Mouse (Mus musculus): ENCODE data around the gene Rflna. TPM values are rescaled to one million over a fixed set of nuclear protein-coding genes. Genes with fewer than 3 reads are reported as not detected.

The Rflna gene
- not detected in 2 replicates for total RNA-seq (2015)
- not detected in 2 replicates for total RNA-seq (2017)

DNA sequence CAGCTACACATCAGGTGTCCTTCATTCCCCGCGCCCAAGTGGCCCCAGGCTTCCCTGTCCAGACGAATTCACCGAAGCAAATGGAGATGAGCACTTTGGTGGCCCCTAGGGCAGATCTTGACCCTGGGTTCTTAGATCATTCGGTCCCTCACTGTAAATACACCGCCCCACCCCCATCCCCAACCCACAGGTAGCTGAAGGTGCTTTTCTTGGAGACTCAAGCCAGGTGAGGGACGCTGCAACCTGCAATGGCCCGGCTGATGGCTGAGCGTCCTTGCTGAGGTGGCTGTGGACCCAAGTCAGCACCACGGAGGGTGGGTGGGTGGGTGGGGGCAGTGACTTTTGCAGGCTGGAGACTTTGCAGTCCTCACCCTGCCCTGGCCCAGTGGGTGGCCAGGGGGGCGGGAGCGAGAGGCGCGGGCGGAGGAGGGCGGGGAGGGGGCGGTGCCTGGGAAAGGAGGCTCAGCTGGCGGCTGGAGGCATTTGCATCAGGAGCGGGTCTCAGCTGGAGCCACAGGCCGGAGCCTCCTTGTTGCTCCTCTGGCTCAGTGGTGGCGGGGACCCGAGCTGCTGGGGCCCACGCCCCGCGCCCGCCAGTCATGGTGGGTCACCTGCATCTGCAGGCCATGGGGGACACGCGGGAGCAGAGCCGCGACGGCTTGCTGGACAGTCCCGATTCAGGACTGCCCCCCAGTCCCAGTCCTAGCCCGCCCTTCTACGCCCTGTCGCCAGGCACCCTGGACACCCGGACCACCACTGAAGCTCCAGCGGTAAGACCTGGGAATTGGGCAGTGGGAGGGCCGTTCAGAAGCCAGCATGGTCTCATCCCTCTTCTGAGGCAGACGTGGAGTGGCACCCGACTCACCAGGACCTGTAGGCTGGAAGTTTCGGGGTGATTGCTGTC lies at the start of gene Rflna:
Gene Rflna, plus strand, starts transcription at position 253 of the 904 bp plus-strand sequence.
- no peak for ATAC-seq (ENCODE audit: poor library complexity, severe bottlenecking)

GRCm38 (mm10) chr5:124954404-124955305 lies 48.4 kb upstream of the Rflna start:
- peak; percentile 54 for ATAC-seq (ENCODE audit: poor library complexity, severe bottlenecking)

GRCm38 (mm10) chr5:124957491-124957890 lies 45.5 kb upstream of the Rflna start:
- ATAC-seq (ENCODE audit: poor library complexity, severe bottlenecking) = no peak

GRCm38 (mm10) chr5:124959099-124959498 lies 43.9 kb upstream of the Rflna start:
- no peak for ATAC-seq (ENCODE audit: poor library complexity, severe bottlenecking)

GRCm38 (mm10) chr5:124960131-124960901 lies 42.7 kb upstream of the Rflna start:
- no peak for ATAC-seq (ENCODE audit: poor library complexity, severe bottlenecking)

DNA sequence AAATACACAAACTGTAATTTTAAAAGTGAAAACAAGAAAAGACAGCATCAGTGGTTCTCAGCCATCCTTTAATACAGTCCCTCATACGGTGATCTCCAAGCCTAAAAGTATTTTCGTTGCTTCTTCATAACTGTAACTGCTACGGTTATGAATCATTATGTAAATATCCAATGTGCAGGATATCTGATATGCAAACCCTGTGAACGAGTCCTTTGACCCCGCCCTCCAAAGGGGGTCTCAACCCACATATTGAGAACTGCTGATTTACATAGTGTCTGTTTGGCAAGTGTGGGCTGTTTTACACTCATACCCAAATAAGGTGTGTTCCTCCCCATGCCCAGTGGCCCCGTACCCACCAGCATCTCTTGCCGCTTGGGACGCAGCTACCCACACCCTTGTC lies 41.6 kb upstream of the Rflna start:
- no peak for ATAC-seq (ENCODE audit: poor library complexity, severe bottlenecking)

DNA sequence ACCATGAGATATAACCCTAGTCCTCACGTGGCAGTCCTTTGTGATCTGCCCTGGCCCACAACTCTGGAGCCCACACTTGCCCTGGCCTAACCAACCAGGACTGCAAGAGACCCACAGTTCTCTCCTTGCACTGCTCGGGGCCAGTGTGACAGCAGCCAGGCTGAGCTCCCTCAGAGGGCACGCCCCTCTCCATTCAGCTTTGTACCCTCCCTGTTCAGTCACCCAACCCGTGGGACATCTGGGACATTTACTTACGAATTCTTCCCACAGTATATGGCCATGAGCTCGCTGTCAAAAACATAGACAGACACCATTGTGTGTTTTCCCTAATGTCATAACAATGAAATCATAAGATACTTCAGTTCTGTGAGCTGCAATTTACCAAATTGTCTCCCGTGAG lies 40.3 kb upstream of the Rflna start:
- no peak for ATAC-seq (ENCODE audit: poor library complexity, severe bottlenecking)

- ATAC-seq (ENCODE audit: poor library complexity, severe bottlenecking) = no peak
These were observed 39.0 kb upstream of the Rflna start for GRCm38 (mm10) chr5:124963806-124964672.

- ATAC-seq (ENCODE audit: poor library complexity, severe bottlenecking) = no peak
These were observed 36.2 kb upstream of the Rflna start for GRCm38 (mm10) chr5:124966622-124967332.

DNA sequence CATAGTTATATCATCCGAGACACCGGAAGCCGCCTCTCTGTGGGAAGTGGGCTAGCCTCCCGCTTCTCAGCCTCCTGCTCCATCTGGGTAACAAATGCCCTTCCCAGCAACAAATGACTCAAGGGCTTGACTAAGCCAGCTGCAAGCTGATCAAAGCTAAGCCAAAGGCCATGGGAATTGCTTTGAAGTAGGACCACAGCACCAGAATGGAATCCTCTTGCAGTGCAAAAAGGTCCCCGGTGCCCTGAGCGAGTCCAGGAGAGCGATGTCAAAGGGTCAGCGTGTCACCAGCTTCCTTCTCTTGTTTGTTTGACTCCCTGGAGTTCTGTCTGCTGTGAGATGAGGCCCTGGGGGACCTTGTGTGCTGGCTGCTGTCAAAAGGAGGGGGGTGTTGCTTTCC lies 33.2 kb upstream of the Rflna start:
- no peak for ATAC-seq (ENCODE audit: poor library complexity, severe bottlenecking)

DNA sequence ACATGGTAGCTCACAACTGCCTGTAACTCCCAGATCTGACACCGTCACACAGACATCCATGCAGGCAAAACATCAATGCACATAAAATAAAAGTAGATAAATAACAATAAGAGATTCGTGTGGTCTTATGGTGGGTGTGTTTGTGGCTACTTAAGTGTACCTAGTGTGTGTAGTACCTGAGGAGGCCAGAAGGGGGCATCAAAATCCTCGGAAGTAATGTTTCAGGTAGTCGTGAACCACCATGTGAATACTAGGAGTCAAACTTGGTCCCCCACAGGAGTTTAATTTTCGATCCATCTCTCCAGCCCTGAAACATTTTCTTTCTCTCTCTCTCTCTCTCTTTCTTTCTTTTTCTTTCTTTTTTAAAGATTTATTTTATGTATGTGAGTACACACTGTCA lies 16.8 kb upstream of the Rflna start:
- ATAC-seq (ENCODE audit: poor library complexity, severe bottlenecking) = no peak

- ATAC-seq (ENCODE audit: poor library complexity, severe bottlenecking) = no peak
These were observed 16.4 kb upstream of the Rflna start for GRCm38 (mm10) chr5:124986656-124987055.

- no peak for ATAC-seq (ENCODE audit: poor library complexity, severe bottlenecking)
These were observed 13.3 kb upstream of the Rflna start for GRCm38 (mm10) chr5:124989724-124990123.

GRCm38 (mm10) chr5:124992323-124992722 lies 10.7 kb upstream of the Rflna start:
- no peak for ATAC-seq (ENCODE audit: poor library complexity, severe bottlenecking)

- no peak for ATAC-seq (ENCODE audit: poor library complexity, severe bottlenecking)
These were observed 10.1 kb upstream of the Rflna start for GRCm38 (mm10) chr5:124992891-124993290.

DNA sequence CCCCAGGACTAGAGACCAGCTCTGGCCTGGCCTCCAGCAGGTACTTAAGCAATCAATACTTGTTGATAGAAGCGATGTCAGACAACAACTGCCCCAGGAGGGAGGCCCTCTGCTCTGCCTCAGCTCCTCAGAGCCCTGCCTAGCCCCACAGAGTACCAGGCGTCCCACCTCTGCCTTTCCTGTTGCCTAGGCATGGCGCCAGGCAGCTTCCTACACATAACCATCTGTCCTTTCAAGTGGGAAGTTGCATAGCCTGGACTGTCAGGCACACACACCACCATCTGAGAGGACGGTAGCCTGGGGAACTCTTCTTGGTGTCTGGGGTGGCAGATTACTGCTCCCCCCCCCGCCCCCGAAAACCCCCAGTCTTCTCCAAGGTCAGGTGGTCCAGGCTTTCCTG lies 6.2 kb upstream of the Rflna start:
- ATAC-seq (ENCODE audit: poor library complexity, severe bottlenecking) = no peak

DNA sequence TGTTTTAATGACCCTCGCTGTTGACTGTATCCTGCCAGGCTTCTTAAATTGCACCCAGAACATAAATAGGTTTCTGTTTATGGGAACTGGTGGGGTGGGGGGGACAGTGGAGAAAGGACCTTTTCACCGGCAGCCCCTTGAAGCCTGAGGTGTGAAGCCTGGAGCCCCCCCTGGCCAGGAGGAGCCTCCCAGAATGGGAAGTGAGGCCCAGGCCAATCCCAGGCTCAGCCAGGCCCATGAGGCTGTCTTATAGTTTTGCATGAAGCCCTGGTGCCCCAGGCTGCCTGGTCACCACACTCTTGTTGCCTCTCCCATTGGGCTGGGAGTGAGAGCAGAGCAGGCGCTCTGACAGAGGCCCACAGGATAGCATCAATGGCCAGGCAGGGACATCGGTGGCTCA lies 5.1 kb upstream of the Rflna start:
- no peak for ATAC-seq (ENCODE audit: poor library complexity, severe bottlenecking)

- ATAC-seq (ENCODE audit: poor library complexity, severe bottlenecking) = no peak
These were observed 2.2 kb upstream of the Rflna start for GRCm38 (mm10) chr5:125000756-125001250.

- no peak for ATAC-seq (ENCODE audit: poor library complexity, severe bottlenecking)
These were observed 843 bp downstream of the Rflna start for GRCm38 (mm10) chr5:125003873-125004255.
